Mouse (Mus musculus) erythroid progenitor cell, adult 5-6 weeks (primary cell): ENCODE measurements around the gene Gm30737. TPM values are rescaled to one million over a fixed set of nuclear protein-coding genes. Genes with fewer than 3 reads are reported as not detected.
"Not testable (repeated sequence)": the region's sequence is repeated elsewhere in the genome, so short reads cannot be mapped to it uniquely, and the experiment has no call there.

Experiments used
- ATAC-seq: replicated peaks from 2 replicates; pipeline ENCODE4 v1.8.0; 2016; ENCODE audit warnings: moderate number of reproducible peaks, mild to moderate bottlenecking, moderate TSS enrichment, inconsistent platforms; ENCODE audit not compliant: poor library complexity, low FRiP score, severe bottlenecking
- total RNA-seq, 2 experiments: library from RNA; stranded (forward) in 1 of 2; stranded (reverse) in 1 of 2; fragments of 150-400 nt in 1 of 2; fragments of 186-747, 209-891 nt in 1 of 2; gene quantifications; 2 replicates each; pipeline versions ENCODE4 v1.2.3 to v1.2.4; 2015 to 2017; ENCODE audit warnings: low replicate concordance in 2 of 2

The Gm30737 gene
- total RNA-seq (2015; ENCODE audit: low replicate concordance) (not detected in 2 replicates), total RNA-seq (2017; ENCODE audit: low replicate concordance) (not detected in 2 replicates)

DNA sequence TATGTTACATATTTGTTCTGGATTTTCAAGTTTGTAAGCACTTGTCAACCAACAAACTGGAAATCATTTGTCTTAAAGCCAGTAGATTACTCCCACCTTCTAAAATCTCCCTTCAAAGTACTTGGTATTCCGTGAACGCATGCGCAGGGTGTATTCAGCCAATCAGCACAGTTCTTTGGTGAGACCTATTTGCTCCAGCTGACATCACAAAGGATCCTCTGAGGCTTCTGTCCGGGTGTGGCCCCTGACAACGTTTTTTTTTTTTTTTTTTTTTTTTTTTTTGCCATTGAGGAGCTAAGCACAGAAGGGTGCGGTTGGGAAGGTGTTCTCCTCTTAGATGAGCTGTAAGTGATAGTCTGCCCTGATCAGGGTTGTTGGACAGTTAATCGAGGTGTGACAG is at the start of gene Gm30737:
Gene Gm30737, plus strand, starts transcription at position 301 of the 400 bp plus-strand sequence.
- ATAC-seq = not testable (repeated sequence)
